Mouse (Mus musculus): Measurements from ENCODE around the gene Frat1.

Gene Frat1

GRCm38 (mm10) chr19:41829381-41830105 lies at the start of gene Frat1:
Gene Frat1 (plus strand): TSS chr19:41829970.
- peak; percentile 96 to 97 for DNase-seq

- DNase-seq, result no peak
These were observed 42.9 kb upstream of the Frat1 start for GRCm38 (mm10) chr19:41786896-41787295.

GRCm38 (mm10) chr19:41789110-41789961 lies 40.4 kb upstream of the Frat1 start:
- DNase-seq, result no peak

- no peak for DNase-seq
These were observed 38.4 kb upstream of the Frat1 start for GRCm38 (mm10) chr19:41791384-41791783.

- no peak for DNase-seq
These were observed 36.8 kb upstream of the Frat1 start for GRCm38 (mm10) chr19:41792934-41793486.

- no peak for DNase-seq
These were observed 35.8 kb upstream of the Frat1 start for GRCm38 (mm10) chr19:41794017-41794416.

- DNase-seq, result no peak
These were observed 34.9 kb upstream of the Frat1 start for GRCm38 (mm10) chr19:41794901-41795300.

GRCm38 (mm10) chr19:41796148-41796760 lies 33.5 kb upstream of the Frat1 start:
- DNase-seq, result no peak

- no peak for DNase-seq
These were observed 32.9 kb upstream of the Frat1 start for GRCm38 (mm10) chr19:41796789-41797327.

- DNase-seq, result no peak
These were observed 32.2 kb upstream of the Frat1 start for GRCm38 (mm10) chr19:41797536-41797935.

GRCm38 (mm10) chr19:41800451-41800850 lies 29.3 kb upstream of the Frat1 start:
- no peak for DNase-seq

GRCm38 (mm10) chr19:41800986-41801741 lies 28.6 kb upstream of the Frat1 start:
- DNase-seq, result no peak

GRCm38 (mm10) chr19:41801742-41802369 lies 27.9 kb upstream of the Frat1 start, which contains the start of gene Arhgap19:
Gene Arhgap19 (minus strand): TSS chr19:41802047.
- DNase-seq, result peak; percentile 91 to 92

GRCm38 (mm10) chr19:41803322-41803721 lies 26.4 kb upstream of the Frat1 start:
- no peak for DNase-seq

- no peak for DNase-seq
These were observed 23.9 kb upstream of the Frat1 start for GRCm38 (mm10) chr19:41805831-41806230.

- DNase-seq, result no peak
These were observed 22.3 kb upstream of the Frat1 start for GRCm38 (mm10) chr19:41807497-41807896.

GRCm38 (mm10) chr19:41808104-41808634 lies 21.6 kb upstream of the Frat1 start:
- no peak for DNase-seq

- DNase-seq, result no peak
These were observed 19.7 kb upstream of the Frat1 start for GRCm38 (mm10) chr19:41810074-41810473.

- no peak for DNase-seq
These were observed 17.2 kb upstream of the Frat1 start for GRCm38 (mm10) chr19:41812525-41812924.

GRCm38 (mm10) chr19:41813374-41813773 lies 16.4 kb upstream of the Frat1 start:
- DNase-seq, result no peak

- DNase-seq, result no peak
These were observed 13.4 kb upstream of the Frat1 start for GRCm38 (mm10) chr19:41816410-41816809.

All from cerebellum, postnatal 14 days (tissue).